Mouse (Mus musculus): Measurements from ENCODE around the gene Preb. TPM values are rescaled to one million over a fixed set of nuclear protein-coding genes. Genes with fewer than 3 reads are reported as not detected.

The Preb gene
- polyA plus RNA-seq, 1 experiment from 2014 or later: 222 TPM

DNA sequence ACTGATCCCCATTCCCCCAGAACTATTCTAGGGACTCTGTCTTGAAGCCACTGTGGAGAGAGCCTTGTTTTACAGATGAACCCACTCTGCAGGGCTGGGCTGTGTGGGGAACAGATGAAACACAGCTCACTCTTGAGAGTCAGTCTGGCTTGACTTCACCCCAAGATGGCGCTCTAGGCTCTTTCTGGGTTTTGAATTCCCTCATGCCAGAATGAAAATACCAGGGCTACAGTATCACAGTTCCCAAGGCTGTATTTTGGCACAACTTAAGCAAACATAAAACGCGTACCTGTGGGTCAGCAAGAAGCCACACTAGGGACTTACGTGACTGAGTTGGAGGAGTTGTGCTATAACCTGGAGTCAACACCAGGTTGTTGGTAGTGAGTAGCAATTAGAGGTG, 30.0 kb downstream of the Preb start:
- Histone ChIP-seq H3K9me3 (ENCODE audit: control insufficient read depth, low read length) (no peaks in the 10 kb centered on the region), H3K9ac (ENCODE audit: low read depth, low read length) (no peak overlapping the region), H3K27ac (ENCODE audit: low read length) (no peak overlapping the region), H3K27me3 (replicated peaks; ENCODE audit: control insufficient read depth, insufficient read depth, low read length) (no peaks in the 10 kb centered on the region), H3K4me3 (ENCODE audit: low read length) (no peak overlapping the region), H3K4me1 (ENCODE audit: control insufficient read depth, insufficient read depth, low read length) (peaks cover 3% of the 10 kb centered on the region; the same call in 1 of the 2 replicates), H3K36me3 (ENCODE audit: control insufficient read depth, insufficient read depth, low read length) (no peaks in the 10 kb centered on the region), H3K4me2 (ENCODE audit: low read depth, low read length) (no peak overlapping the region)
- 43% methylated on average over 4 of the region's 4 CpGs for WGBS
- ATAC-seq: peak; percentile 36; the same call in 1 of the 2 replicates

DNA sequence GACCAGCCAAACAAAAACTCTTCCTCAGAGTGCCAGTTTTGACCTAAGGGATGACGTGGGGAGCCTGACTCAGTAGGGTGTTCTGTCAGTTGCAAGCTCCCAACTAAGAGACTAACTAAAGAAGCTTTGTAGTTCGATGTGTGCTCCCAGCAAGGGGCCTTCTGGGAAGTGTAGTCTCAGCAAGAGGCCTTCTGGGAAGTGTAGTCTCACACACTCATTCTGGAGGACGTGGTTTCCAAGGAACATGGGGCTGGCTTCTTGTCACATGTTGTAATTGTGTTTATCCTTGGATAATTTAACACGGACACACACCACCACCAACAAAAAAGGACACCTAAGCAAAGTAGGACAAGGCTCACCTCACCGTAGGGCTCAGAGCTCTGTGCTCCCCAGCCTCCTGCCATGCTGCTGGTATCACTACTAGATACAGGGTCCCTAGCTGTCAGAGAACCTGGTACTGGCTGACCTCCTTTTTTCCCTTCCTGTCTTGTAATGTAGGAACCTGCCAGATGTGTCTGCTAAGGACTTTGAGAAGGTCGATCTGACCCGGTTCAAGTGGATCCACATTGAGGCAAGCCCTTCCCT, 32.1 kb downstream of the Preb start:
- Histone ChIP-seq H3K4me3 (ENCODE audit: low read length) (no peak overlapping the region), H3K36me3 (ENCODE audit: control insufficient read depth, insufficient read depth, low read length) (no peaks in the 10 kb centered on the region), H3K9me3 (ENCODE audit: control insufficient read depth, low read length) (no peaks in the 10 kb centered on the region), H3K4me2 (ENCODE audit: low read depth, low read length) (no peak overlapping the region), H3K27me3 (replicated peaks; ENCODE audit: control insufficient read depth, insufficient read depth, low read length) (no peaks in the 10 kb centered on the region), H3K4me1 (ENCODE audit: control insufficient read depth, insufficient read depth, low read length) (peaks cover 3% of the 10 kb centered on the region; the same call in 1 of the 2 replicates), H3K9ac (ENCODE audit: low read depth, low read length) (no peak overlapping the region), H3K27ac (ENCODE audit: low read length) (no peak overlapping the region)
- 45% methylated on average over 7 of the region's 7 CpGs for WGBS
- peak; percentile 56; the same call in 1 of the 2 replicates for ATAC-seq

DNA sequence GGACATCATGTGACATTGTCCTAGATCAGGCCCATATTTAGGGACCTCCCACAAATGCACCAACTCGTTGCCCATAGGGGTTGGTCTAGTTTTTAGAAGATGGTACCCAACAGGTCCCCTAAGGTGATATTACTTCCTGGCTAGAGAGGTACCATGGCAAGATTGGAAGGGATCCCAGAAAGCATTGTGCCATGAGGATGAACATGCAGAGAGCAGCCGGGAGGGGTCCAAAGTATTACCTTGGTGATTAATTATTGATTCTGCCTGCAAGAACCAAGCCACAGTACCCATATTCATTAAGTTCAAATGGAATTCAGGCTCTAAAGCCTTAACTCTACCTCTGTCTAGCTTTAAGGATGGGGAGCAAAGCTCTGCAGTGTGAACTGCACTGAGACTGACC, 34.1 kb downstream of the Preb start:
- H3K36me3 ChIP-seq (ENCODE audit: control insufficient read depth, insufficient read depth, low read length): no peaks in the 10 kb centered on the region
- no peaks in the 10 kb centered on the region for H3K9me3 ChIP-seq (ENCODE audit: control insufficient read depth, low read length)
- no peaks in the 10 kb centered on the region for H3K27me3 ChIP-seq (replicated peaks; ENCODE audit: control insufficient read depth, insufficient read depth, low read length)
- 84% methylated on average over 2 of the region's 2 CpGs for WGBS
- H3K27ac ChIP-seq (ENCODE audit: low read length): no peak overlapping the region
- no peak overlapping the region for H3K9ac ChIP-seq (ENCODE audit: low read depth, low read length)
- H3K4me1 ChIP-seq (ENCODE audit: control insufficient read depth, insufficient read depth, low read length): peaks cover 16% of the 10 kb centered on the region
- no peak overlapping the region for H3K4me2 ChIP-seq (ENCODE audit: low read depth, low read length)
- ATAC-seq: no peak
- H3K4me3 ChIP-seq (ENCODE audit: low read length): no peak overlapping the region

DNA sequence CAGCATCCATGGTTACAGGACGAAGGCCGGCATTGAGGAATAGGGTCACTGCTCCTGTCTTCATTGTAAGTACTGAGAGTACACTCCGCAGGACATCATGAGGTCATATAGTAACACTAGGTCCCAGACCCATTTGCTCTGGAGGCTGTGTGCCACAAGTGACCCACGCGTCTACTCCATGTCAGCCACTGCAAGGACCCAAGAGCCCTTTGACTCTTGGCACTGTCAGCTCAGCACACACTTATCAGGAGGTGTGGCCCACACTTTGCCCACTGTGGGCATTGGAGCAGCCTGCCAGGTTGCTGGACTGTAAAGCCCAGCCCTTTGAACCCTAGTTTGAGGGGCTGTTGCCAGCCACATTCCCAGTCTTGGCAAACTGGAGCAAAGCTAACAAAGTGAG, 34.9 kb downstream of the Preb start:
- H3K36me3 ChIP-seq (ENCODE audit: control insufficient read depth, insufficient read depth, low read length): no peaks in the 10 kb centered on the region

DNA sequence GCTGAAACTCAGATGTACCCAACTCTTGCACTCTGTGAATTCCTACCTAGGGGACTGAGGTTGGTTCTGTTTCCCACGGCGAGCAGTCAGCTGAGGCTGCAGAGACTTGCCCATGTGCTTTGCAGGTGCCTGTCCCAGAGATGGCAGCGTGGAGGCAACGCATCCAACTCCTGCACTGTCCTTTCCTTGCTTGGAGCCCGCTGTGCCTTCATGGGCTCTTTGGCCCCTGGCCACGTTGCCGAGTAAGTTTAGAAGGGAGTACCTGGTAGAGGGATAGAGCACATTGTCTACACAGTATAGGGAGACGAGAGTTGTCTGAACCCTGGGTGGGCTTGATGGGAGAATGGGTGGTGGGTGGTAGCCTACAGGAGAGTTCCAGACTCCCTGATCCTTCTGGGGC, 35.5 kb downstream of the Preb start:
- Histone ChIP-seq H3K27me3 (replicated peaks; ENCODE audit: control insufficient read depth, insufficient read depth, low read length) (no peaks in the 10 kb centered on the region), H3K27ac (ENCODE audit: low read length) (no peak overlapping the region), H3K36me3 (ENCODE audit: control insufficient read depth, insufficient read depth, low read length) (no peaks in the 10 kb centered on the region; the same call in 1 of the 2 replicates), H3K4me3 (ENCODE audit: low read length) (no peak overlapping the region), H3K9ac (ENCODE audit: low read depth, low read length) (no peak overlapping the region), H3K4me1 (ENCODE audit: control insufficient read depth, insufficient read depth, low read length) (peaks cover 25% of the 10 kb centered on the region), H3K9me3 (ENCODE audit: control insufficient read depth, low read length) (no peaks in the 10 kb centered on the region), H3K4me2 (ENCODE audit: low read depth, low read length) (no peak overlapping the region)
- no peak for ATAC-seq
- WGBS: 81% methylated on average over 8 of the region's 8 CpGs

More for the DNA sequence above, 34.9 kb downstream of the Preb start:
- H3K4me1 ChIP-seq (ENCODE audit: control insufficient read depth, insufficient read depth, low read length): peaks cover 22% of the 10 kb centered on the region
- WGBS: 86% methylated on average over 5 of the region's 5 CpGs
- no peak overlapping the region for H3K4me2 ChIP-seq (ENCODE audit: low read depth, low read length)
- H3K27me3 ChIP-seq (replicated peaks; ENCODE audit: control insufficient read depth, insufficient read depth, low read length): no peaks in the 10 kb centered on the region
- ATAC-seq: no peak
- H3K4me3 ChIP-seq (ENCODE audit: low read length): no peak overlapping the region
- H3K9me3 ChIP-seq (ENCODE audit: control insufficient read depth, low read length): no peaks in the 10 kb centered on the region
- H3K9ac ChIP-seq (ENCODE audit: low read depth, low read length): 0 out of 2 replicates have a peak overlapping the region, but pooled peaks have one; percentile 21
- H3K27ac ChIP-seq (ENCODE audit: low read length): no peak overlapping the region

DNA sequence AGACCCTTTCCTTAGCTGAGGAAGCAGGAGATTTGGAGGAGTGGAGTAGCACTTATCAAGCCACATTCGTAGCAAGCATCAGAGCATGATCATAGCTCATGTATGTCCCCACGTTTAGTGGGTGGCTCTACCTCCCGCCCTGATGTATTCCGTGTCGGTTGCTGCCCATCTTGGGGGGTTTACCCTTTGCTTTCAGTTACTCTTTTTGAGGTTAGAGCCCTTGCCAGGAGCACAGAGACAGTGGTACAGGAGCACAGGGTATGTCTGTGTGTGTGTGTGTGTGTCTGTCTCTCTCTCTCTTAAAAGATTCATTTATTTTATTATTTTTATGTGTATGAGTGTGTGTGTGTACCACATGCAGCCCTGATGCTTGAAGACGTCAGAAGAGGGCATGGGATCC, 37.0 kb downstream of the Preb start:
- Histone ChIP-seq H3K27me3 (replicated peaks; ENCODE audit: control insufficient read depth, insufficient read depth, low read length) (no peaks in the 10 kb centered on the region), H3K9ac (ENCODE audit: low read depth, low read length) (no peak overlapping the region), H3K4me3 (ENCODE audit: low read length) (no peak overlapping the region), H3K9me3 (ENCODE audit: control insufficient read depth, low read length) (no peaks in the 10 kb centered on the region), H3K27ac (ENCODE audit: low read length) (no peak overlapping the region), H3K4me2 (ENCODE audit: low read depth, low read length) (0 out of 2 replicates have a peak overlapping the region, but pooled peaks have one; percentile 89), H3K36me3 (ENCODE audit: control insufficient read depth, insufficient read depth, low read length) (no peaks in the 10 kb centered on the region; the same call in 1 of the 2 replicates), H3K4me1 (ENCODE audit: control insufficient read depth, insufficient read depth, low read length) (peaks cover 25% of the 10 kb centered on the region)
- 79% methylated on average over 6 of the region's 6 CpGs for WGBS
- ATAC-seq: no peak

DNA sequence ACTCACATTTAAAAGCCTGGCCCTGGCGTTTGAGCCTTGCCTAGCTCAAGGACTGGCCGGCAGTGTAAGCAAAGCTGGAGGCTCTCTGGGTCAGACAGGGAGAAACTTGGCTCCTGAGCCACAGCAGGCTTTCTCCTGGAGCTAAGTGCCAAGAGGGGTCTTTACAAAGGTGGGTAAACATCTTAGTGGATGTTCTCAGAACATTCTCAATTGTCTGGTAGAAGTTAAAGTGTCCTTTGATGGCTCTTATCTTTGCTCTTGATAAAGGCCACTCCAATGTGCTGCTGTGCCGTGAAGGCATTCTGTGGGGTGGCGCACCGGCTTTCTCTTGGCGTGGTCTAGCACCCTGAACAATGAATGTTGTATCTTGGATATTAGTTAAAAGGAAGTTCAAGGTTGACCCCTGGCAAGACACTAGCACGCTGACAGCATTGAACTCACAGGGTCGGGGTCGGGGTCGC, 37.5 kb downstream of the Preb start:
- 51% methylated on average over 10 of the region's 10 CpGs for WGBS
- Histone ChIP-seq H3K4me3 (ENCODE audit: low read length) (peak overlapping the region; percentile 61), H3K27ac (ENCODE audit: low read length) (no peak overlapping the region), H3K9me3 (ENCODE audit: control insufficient read depth, low read length) (no peaks in the 10 kb centered on the region), H3K27me3 (replicated peaks; ENCODE audit: control insufficient read depth, insufficient read depth, low read length) (no peaks in the 10 kb centered on the region), H3K4me1 (ENCODE audit: control insufficient read depth, insufficient read depth, low read length) (peaks cover 25% of the 10 kb centered on the region), H3K36me3 (ENCODE audit: control insufficient read depth, insufficient read depth, low read length) (no peaks in the 10 kb centered on the region; the same call in 1 of the 2 replicates), H3K4me2 (ENCODE audit: low read depth, low read length) (peak overlapping the region; percentile 89), H3K9ac (ENCODE audit: low read depth, low read length) (0 out of 2 replicates have a peak overlapping the region, but pooled peaks have one; percentile 0)
- ATAC-seq: no peak

DNA sequence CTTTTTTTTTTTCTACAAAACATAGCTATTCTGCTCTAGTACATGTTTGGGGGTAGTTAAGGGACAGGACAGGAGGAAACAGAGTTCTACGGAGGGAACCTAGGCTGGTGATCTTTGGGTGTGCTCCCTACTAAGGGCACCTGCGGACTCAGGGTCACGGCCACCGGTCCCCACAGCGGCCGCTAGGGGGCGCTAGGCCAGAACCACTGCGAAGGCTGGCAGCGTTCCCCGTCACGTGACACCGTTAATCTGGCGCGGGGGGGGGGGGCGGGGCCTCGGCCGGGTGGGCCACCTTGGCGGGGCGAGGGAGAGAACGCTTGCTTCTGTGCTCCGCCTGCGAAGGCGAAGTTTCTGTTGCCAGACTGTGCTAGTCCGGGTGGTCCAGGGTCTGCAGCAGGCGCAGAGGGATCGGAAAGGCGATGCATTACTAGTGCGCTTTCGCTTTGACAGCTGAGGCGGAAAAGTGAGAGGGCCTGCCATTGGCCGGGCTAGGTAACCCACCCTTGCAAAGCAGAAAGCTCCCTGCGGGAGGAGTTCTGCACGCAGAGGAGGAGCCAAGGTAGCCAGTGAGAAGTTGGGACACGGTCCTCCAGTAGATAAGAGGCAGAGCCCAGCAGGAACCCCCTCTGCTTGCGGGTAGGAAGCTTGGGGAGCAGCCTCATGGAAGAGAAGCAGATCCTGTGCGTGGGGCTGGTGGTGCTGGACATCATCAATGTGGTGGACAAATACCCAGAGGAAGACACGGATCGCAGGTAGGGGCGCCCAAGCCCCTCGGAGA, 38.7 kb downstream of the Preb start, which contains the start of gene Khk:
Khk (plus strand) TSS at position 176 of the 778 bp plus-strand sequence.
- ATAC-seq: peak; percentile 88
- Histone ChIP-seq H3K9me3 (ENCODE audit: control insufficient read depth, low read length) (no peaks in the 10 kb centered on the region), H3K4me3 (ENCODE audit: low read length) (peak within 1 kb of the TSS; percentile 61), H3K4me1 (ENCODE audit: control insufficient read depth, insufficient read depth, low read length) (peaks cover 31% of the 10 kb centered on the region), H3K36me3 (ENCODE audit: control insufficient read depth, insufficient read depth, low read length) (no peaks in the 10 kb centered on the region; the same call in 1 of the 2 replicates), H3K9ac (ENCODE audit: low read depth, low read length) (peak within 1 kb of the TSS; percentile 68), H3K4me2 (ENCODE audit: low read depth, low read length) (peak within 1 kb of the TSS; percentile 89), H3K27me3 (replicated peaks; ENCODE audit: control insufficient read depth, insufficient read depth, low read length) (no peaks in the 10 kb centered on the region), H3K27ac (ENCODE audit: low read length) (peak within 1 kb of the TSS; percentile 80)
- 1% methylated on average over 35 of the region's 40 CpGs for WGBS

DNA sequence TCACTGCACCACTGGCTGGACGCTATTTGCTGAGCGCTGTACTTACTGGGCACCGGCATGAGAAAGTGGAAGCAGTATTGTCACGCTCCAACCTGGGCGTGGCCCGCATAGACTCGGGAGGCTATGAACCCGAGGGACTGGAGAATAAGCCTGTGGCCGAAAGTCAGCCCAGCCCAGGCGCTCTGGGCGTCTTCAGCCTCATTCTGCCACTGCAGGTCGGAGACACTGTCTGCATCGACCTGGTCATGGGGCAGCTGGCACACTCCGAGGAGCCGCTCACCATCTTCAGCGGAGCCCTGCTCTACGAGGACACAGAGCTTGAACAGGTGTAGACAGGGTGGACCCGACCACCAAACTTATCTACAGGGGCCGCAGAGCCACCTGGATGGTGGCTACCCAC, 39.5 kb downstream of the Preb start:
- Histone ChIP-seq H3K27me3 (replicated peaks; ENCODE audit: control insufficient read depth, insufficient read depth, low read length) (no peaks in the 10 kb centered on the region), H3K4me3 (ENCODE audit: low read length) (peak overlapping the region; percentile 61), H3K9ac (ENCODE audit: low read depth, low read length) (peak overlapping the region; percentile 43), H3K4me1 (ENCODE audit: control insufficient read depth, insufficient read depth, low read length) (peaks cover 33% of the 10 kb centered on the region), H3K9me3 (ENCODE audit: control insufficient read depth, low read length) (no peaks in the 10 kb centered on the region), H3K4me2 (ENCODE audit: low read depth, low read length) (peak overlapping the region; percentile 89), H3K36me3 (ENCODE audit: control insufficient read depth, insufficient read depth, low read length) (no peaks in the 10 kb centered on the region; the same call in 1 of the 2 replicates), H3K27ac (ENCODE audit: low read length) (peak overlapping the region; percentile 45)
- ATAC-seq: peak; percentile 27
- 55% methylated on average over 19 of the region's 19 CpGs for WGBS
